In genomic region chr10:119239969-119240721, GRCm38 (mm10) we compare ENCODE assay signal across 1 mouse cellular context.
A peak's percentile ranks its signal among the peaks of the same experiment; 100 is the strongest.
TF ChIP-seq lines count a peak whose summit lies in the region.

Cand1 (minus strand) TSS chr10:119240055.

TF ChIP-seq in CH12.LX, 34 proteins besides CTCF, POLR2A, EP300 and RAD21 (continued from another document):
- TF ChIP-seq ZKSCAN1 (IDR thresholded peaks at IDR 0.05; ENCODE audit: borderline replicate concordance, low read depth, low read length) (no peak), MAX (IDR thresholded peaks at IDR 0.05; ENCODE audit: low read length) (peak; percentile 99), USF1 (IDR thresholded peaks at IDR 0.05; ENCODE audit: low read depth, low read length) (peak; percentile 39), NELFE (IDR thresholded peaks at IDR 0.05; ENCODE audit: low read depth, low read length) (peak; percentile 87), PAX5 (IDR thresholded peaks at IDR 0.05; ENCODE audit: low read length) (no peak), ELF1 (IDR thresholded peaks at IDR 0.05; ENCODE audit: low read depth, low read length) (peak; percentile 44), UBTF (IDR thresholded peaks at IDR 0.05; ENCODE audit: low read depth, low read length) (no peak), ZC3H11A (IDR thresholded peaks at IDR 0.05; ENCODE audit: low read depth, low read length) (no peak), NRF1 (IDR thresholded peaks at IDR 0.05; ENCODE audit: low read depth, low read length) (peak; percentile 89), GABPA (IDR thresholded peaks at IDR 0.05; ENCODE audit: insufficient replicate concordance, low read depth, low read length) (peak; percentile 31; the same call in 1 of the 2 replicates), CHD2 (IDR thresholded peaks at IDR 0.05; ENCODE audit: low read length) (peak; percentile 99), RCOR1 (conservative IDR thresholded peaks at IDR 0.05; ENCODE audit: low read depth, low read length) (no peak)
